Comparison of ENCODE assay signal across 9 mouse cellular contexts in genomic region chr13:53211971-53212733, GRCm38 (mm10).
DNase-seq lines count a peak whose midpoint lies in the region; ATAC-seq lines count a peak whose summit lies in the region.
"Had no signal": no experiment of that assay in that cellular context is flagged by ENCODE, and none has a peak within 500 bp of the region (broad histone marks: within the 10 kb centered on the region; RNA-seq: fewer than 3 reads in every experiment).

No protein-coding gene starts in this region.

- no peaks in the 10 kb centered on the region for H3K36me3 ChIP-seq in kidney, embryonic 15.5 days
- no peaks in the 10 kb centered on the region for H3K36me3 ChIP-seq in intestine, embryonic 16.5 days (ENCODE audit: control insufficient read depth, insufficient read depth, low read length)
- no peaks in the 10 kb centered on the region for H3K36me3 ChIP-seq in neural tube, embryonic 14.5 days (ENCODE audit: control insufficient read depth, insufficient read depth, low read length)

- intact Hi-C loops in left cerebral cortex, postnatal 14 days (cut with DNase I): no loop called here

- H3K4me2 ChIP-seq in kidney, embryonic 15.5 days: peak overlapping the region; percentile 60
- peak overlapping the region; percentile 30 for H3K4me2 ChIP-seq in intestine, embryonic 16.5 days (ENCODE audit: low read depth, low read length)
- peak overlapping the region; percentile 30 for H3K4me2 ChIP-seq in neural tube, embryonic 14.5 days (ENCODE audit: low read depth, low read length)

- 13% methylated on average over 19 of the region's 19 CpGs for WGBS in kidney, embryonic 15.5 days
- whole genome bisulfite sequencing in intestine, embryonic 16.5 days: 16% methylated on average over 19 of the region's 19 CpGs
- WGBS in neural tube, embryonic 14.5 days: 12% methylated on average over 19 of the region's 19 CpGs

- peaks cover 47% of the 10 kb centered on the region for H3K4me1 ChIP-seq in kidney, embryonic 15.5 days
- H3K4me1 ChIP-seq in intestine, embryonic 16.5 days (ENCODE audit: control insufficient read depth, insufficient read depth, low read length): peaks cover 44% of the 10 kb centered on the region
- H3K4me1 ChIP-seq in neural tube, embryonic 14.5 days (ENCODE audit: control insufficient read depth, insufficient read depth, low read length): no peaks in the 10 kb centered on the region; the same call in 1 of the 2 replicates

- H3K9ac ChIP-seq in kidney, embryonic 15.5 days: no peak overlapping the region
- H3K9ac ChIP-seq in intestine, embryonic 16.5 days (ENCODE audit: low read depth, low read length): peak overlapping the region; percentile 46; the same call in 1 of the 2 replicates
- peak overlapping the region; percentile 11; the same call in 1 of the 2 replicates for H3K9ac ChIP-seq in neural tube, embryonic 14.5 days (replicated peaks; ENCODE audit: low read depth, low read length)

- DNase-seq in kidney, postnatal 14 days: no peak
- DNase-seq in embryo, embryonic 11.5 days (ENCODE audit: low read depth, low spot score): peak; percentile 58
- no peak for DNase-seq in left cerebral cortex, postnatal 14 days (ENCODE audit: low spot score in 2 of 2)
- DNase-seq in layer of hippocampus, adult 8-10 months (ENCODE audit: low spot score in 2 of 2): no peak
- DNase-seq in left cerebral cortex, adult 18-20 months (ENCODE audit: low spot score in 2 of 2): no peak

- no peaks in the 10 kb centered on the region for H3K9me3 ChIP-seq in kidney, embryonic 15.5 days (replicated peaks)
- no peaks in the 10 kb centered on the region for H3K9me3 ChIP-seq in intestine, embryonic 16.5 days (ENCODE audit: control insufficient read depth, low read length)
- no peaks in the 10 kb centered on the region for H3K9me3 ChIP-seq in neural tube, embryonic 14.5 days (ENCODE audit: control insufficient read depth, low read length)

- ATAC-seq in kidney, embryonic 15.5 days (replicated peaks; ENCODE audit: low FRiP score): peak; percentile 87
- peak; percentile 80 for ATAC-seq in intestine, embryonic 16.5 days
- ATAC-seq in neural tube, embryonic 14.5 days (ENCODE audit: low read depth): peak; percentile 60; the same call in 1 of the 2 replicates

- H3K27me3 ChIP-seq in kidney, embryonic 15.5 days: no peaks in the 10 kb centered on the region
- no peaks in the 10 kb centered on the region for H3K27me3 ChIP-seq in intestine, embryonic 16.5 days (replicated peaks; ENCODE audit: control insufficient read depth, insufficient read depth, low read length)
- H3K27me3 ChIP-seq in neural tube, embryonic 14.5 days (ENCODE audit: control insufficient read depth, insufficient read depth, low read length): no peaks in the 10 kb centered on the region

- H3K4me3 ChIP-seq in kidney, embryonic 15.5 days (replicated peaks): peak overlapping the region; percentile 36
- peak overlapping the region; percentile 22 for H3K4me3 ChIP-seq in intestine, embryonic 16.5 days (ENCODE audit: low read length)
- 0 out of 2 replicates have a peak overlapping the region, but pooled peaks have one; percentile 15 for H3K4me3 ChIP-seq in neural tube, embryonic 14.5 days (ENCODE audit: low read depth, low read length)

- peak overlapping the region; percentile 75 for H3K27ac ChIP-seq in kidney, embryonic 15.5 days
- H3K27ac ChIP-seq in intestine, embryonic 16.5 days (ENCODE audit: low read length): peak overlapping the region; percentile 63
- no peak overlapping the region for H3K27ac ChIP-seq in neural tube, embryonic 14.5 days (ENCODE audit: low read depth, low read length)
- H3K27ac ChIP-seq: macrophage had no signal
